Mouse (Mus musculus) ES-Bruce4 (cell line): ENCODE measurements around the gene Lce3d.

Experiments
- CTCF ChIP-seq: IDR thresholded peaks from one replicate; pipeline ENCODE4 v1.8.1; 2011; ENCODE audit warnings: low read depth, low read length
- EP300 ChIP-seq: IDR thresholded peaks from 2 replicates; pipeline ENCODE4 v1.6.1; 2011; ENCODE audit warnings: low read depth, low read length; ENCODE audit not compliant: insufficient read depth
- POLR2A ChIP-seq: IDR thresholded peaks from one replicate; pipeline ENCODE4 v1.8.1; 2011; ENCODE audit warnings: low read length; ENCODE audit not compliant: insufficient read depth

DNA sequence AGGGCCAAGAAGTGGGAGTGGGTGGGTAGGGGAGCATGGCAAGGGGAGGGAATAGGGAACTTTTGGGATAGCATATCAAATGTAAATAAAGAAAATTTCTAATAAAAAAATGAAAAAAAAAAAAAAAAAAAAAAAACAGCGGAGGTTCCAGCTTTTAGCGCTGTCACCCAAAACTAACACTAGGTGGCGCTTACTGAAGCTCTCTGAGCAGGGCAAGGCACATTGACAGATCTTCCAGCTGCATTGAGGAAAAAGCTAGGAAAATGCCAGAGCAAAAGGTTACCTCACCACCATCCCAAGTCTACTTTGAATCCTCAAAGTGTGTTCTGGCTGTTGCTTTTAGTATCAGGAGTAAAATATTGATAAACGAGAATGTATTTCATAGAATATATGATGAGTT lies 49.6 kb upstream of the Lce3d start:
- TF ChIP-seq POLR2A = no peak
- TF ChIP-seq EP300 = no peak
- TF ChIP-seq CTCF = peak; percentile 41
